Mouse (Mus musculus) spleen, adult 2 months (tissue): Measurements from ENCODE around the gene Ffar2.

Source experiments
- CTCF ChIP-seq: fragments of 200-500 bp; IDR thresholded peaks from 2 replicates; pipeline ENCODE4 v1.5.1; 2011; ENCODE audit warnings: mild to moderate bottlenecking, inconsistent platforms; ENCODE audit not compliant: insufficient read depth, insufficient read length, insufficient replicate concordance; ENCODE audit errors: extremely low read depth
- POLR2A ChIP-seq: fragments of 200-500 bp; IDR thresholded peaks from 2 replicates; pipeline ENCODE4 v1.6.1; 2011; ENCODE audit warnings: low read depth, low read length, inconsistent platforms

DNA sequence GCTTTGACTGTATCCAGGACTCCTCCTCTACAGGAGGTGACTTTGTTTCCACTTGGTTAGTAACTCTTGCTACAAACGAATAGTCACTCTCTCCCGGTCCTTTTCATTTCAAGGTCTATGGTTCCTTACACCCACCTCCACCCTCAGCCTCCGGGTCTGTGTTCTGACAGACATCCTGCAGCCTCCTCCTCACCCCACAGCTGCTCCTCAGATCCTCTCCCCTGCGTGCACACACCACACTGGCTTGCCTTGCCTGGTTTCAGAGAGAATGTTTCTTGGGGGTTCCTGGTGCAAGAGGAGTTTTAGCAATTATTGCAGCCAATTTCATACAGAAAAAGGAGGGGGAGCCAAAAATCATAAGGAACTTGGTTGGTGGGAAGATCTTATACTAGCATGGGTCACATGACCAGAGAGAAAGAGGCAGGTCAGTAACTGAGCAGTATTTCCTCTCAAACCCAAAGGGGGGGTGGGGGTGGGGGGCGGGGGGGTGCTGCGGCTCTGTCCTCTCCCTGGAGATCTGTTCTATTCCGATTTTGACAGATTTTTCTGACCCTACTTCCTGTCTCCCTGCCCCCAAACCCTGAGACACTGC lies 2.6 kb downstream of the Ffar2 start:
- TF ChIP-seq CTCF: no peak
- no peak for TF ChIP-seq POLR2A
